Mouse (Mus musculus) kidney, postnatal 0 days (tissue): ENCODE measurements at regions not wholly inside any gene's neighbourhood (a gene's known extent, or its start where the extent isn't known, plus 50 kb on each side); places are given as distances from the start of the nearest gene placed in this dataset.

Experiments
- ATAC-seq: fragments of 200-750 bp; cut with Nextera tagmentation; replicated peaks from 2 replicates; pipeline ENCODE4 v1.8.0; 2017; ENCODE audit warnings: low read depth, moderate number of reproducible peaks, moderate TSS enrichment, moderate library complexity; ENCODE audit not compliant: low FRiP score
- DNase-seq: peaks from one replicate; pipeline ENCODE4 v3.0.0-alpha.2; 2016; ENCODE audit warnings: low spot score
- H3K27ac ChIP-seq: fragments of 300-500 bp; sonication (generic); 2 replicates; pipeline ENCODE4 v1.5.1; 2014; ENCODE audit warnings: mild to moderate bottlenecking
- H3K27me3 ChIP-seq: fragments of 300-500 bp; sonication (generic); 2 replicates; pipeline ENCODE4 v1.6.1; 2014; ENCODE audit warnings: low read length, mixed read lengths; ENCODE audit not compliant: insufficient read depth
- H3K36me3 ChIP-seq: fragments of 300-500 bp; sonication (generic); 2 replicates; pipeline ENCODE4 v1.6.1; 2014; ENCODE audit warnings: low read length, mixed read lengths; ENCODE audit not compliant: insufficient read depth
- H3K4me1 ChIP-seq: fragments of 300-500 bp; sonication (generic); replicated peaks from 2 replicates; pipeline ENCODE4 v1.6.1; 2014; ENCODE audit warnings: antibody characterized with exemption, low read length, mixed read lengths; ENCODE audit not compliant: insufficient read depth
- H3K4me2 ChIP-seq: fragments of 300-500 bp; sonication (generic); 2 replicates; pipeline ENCODE4 v1.6.1; 2014; ENCODE audit warnings: mild to moderate bottlenecking, low read length, moderate library complexity, mixed read lengths
- H3K4me3 ChIP-seq: fragments of 300-500 bp; sonication (generic); replicated peaks from 2 replicates; pipeline ENCODE4 v1.5.1; 2014; ENCODE audit warnings: low read depth, low read length
- H3K9ac ChIP-seq: fragments of 300-500 bp; sonication (generic); 2 replicates; pipeline ENCODE4 v1.6.1; 2014; ENCODE audit warnings: low read depth, low read length
- H3K9me3 ChIP-seq: fragments of 300-500 bp; sonication (generic); replicated peaks from 2 replicates; pipeline ENCODE4 v1.6.1; 2016; ENCODE audit warnings: low read length, inconsistent platforms, mixed read lengths
- CTCF ChIP-seq: IDR thresholded peaks from 2 replicates; pipeline ENCODE4 v1.5.1; 2016; ENCODE audit warnings: antibody characterized with exemption, low read depth, mild to moderate bottlenecking, moderate library complexity
- WGBS: fragments of 180-500 bp; shearing (Covaris S2); extraction: QIAGEN DNeasy Blood & Tissue Kit; methylation state at CpG from one replicate; pipeline ENCODE4 v1.1.7; 2014; 5-methylcytosine and 5-hydroxymethylcytosine counted together

DNA sequence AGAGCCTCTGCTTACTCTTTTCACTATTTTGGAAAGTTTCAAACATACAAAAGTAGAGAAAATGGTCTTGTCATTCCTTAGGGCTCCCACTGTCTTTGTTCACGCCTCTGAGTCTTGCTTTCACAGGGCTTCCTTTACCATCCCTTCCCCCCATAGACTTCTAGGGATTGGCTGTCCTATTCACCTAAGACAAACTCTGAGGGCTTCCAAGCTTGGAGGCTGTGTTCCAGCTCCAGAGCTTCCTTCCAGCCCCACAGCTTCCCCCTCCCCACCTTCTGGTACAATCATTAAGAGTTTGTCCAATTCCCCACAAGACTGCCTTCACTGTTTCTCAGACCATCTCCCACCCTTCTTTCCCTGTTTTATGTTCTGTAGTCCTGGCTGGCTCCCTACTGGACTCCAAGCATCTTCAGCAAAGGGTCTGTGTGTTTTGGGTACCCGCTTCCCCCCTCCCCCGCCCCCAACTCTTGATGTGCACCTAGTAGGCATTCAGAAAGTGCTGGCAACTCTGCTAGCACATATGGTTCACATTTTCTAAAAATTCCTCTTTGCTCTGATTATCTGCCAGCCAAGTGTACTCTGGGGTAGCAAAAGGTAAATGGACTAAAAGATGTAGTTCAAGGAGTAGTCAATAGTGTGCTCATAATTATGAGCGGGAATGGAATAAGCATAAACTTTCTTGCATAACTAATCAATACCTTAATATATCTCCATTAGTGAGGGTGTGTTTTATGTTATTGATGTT is 344.0 kb downstream of the Slc4a3 start:
- Histone ChIP-seq H3K9ac (no peak overlapping the region), H3K36me3 (no peaks in the 10 kb centered on the region), H3K4me3 (no peak overlapping the region), H3K27me3 (no peaks in the 10 kb centered on the region), H3K9me3 (no peaks in the 10 kb centered on the region), H3K4me2 (no peak overlapping the region), H3K4me1 (no peaks in the 10 kb centered on the region), H3K27ac (no peak overlapping the region)
- no peak for TF ChIP-seq CTCF
- ATAC-seq: no peak
- WGBS: 92% methylated on average over 4 of the region's 4 CpGs
- no peak for DNase-seq

DNA sequence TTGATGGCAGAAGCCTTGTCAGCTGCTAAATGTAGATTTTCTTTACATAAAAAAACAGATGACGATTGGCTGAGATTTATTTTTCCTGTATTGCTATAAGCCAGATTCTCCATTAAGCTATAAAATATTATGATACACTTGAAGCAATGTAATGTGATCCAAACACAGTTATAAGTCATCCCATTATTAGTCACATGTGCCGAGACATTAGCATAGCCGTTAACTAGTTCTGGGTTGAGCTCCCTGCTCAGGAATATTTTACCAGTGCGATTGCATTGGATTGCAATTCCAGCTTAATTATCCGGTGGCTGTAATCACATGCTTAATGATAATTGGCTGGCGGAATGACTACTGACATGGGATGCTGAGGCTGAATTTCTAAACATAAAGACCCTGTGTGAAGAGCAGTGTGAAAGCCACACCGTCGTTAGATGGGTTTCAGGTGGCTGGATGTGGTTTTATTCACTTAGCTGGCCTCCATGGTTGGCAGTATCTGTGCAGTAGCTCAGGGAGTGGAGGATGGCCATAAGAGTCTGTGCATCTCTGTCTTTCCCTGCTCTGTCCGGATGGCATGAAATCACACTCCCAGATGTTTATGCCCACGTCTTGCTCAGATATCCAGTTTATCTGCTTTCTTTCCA is 344.7 kb downstream of the Slc4a3 start:
- ATAC-seq (no peak), DNase-seq (no peak)
- no peak for TF ChIP-seq CTCF
- WGBS: 71% methylated on average over 10 of the region's 10 CpGs
- Histone ChIP-seq H3K9me3 (no peaks in the 10 kb centered on the region), H3K4me3 (no peak overlapping the region), H3K9ac (no peak overlapping the region), H3K27me3 (no peaks in the 10 kb centered on the region), H3K36me3 (no peaks in the 10 kb centered on the region), H3K4me2 (no peak overlapping the region), H3K4me1 (no peaks in the 10 kb centered on the region), H3K27ac (no peak overlapping the region)

GRCm38 (mm10) chr1:75895550-75895949 is 349.5 kb downstream of the Slc4a3 start:
- Histone ChIP-seq H3K4me1 (no peaks in the 10 kb centered on the region), H3K9me3 (no peaks in the 10 kb centered on the region), H3K36me3 (no peaks in the 10 kb centered on the region), H3K27me3 (no peaks in the 10 kb centered on the region), H3K4me2 (no peak overlapping the region), H3K4me3 (no peak overlapping the region), H3K27ac (no peak overlapping the region), H3K9ac (no peak overlapping the region)
- DNase-seq (no peak), ATAC-seq (no peak)
- 92% methylated on average over 1 of the region's 1 CpGs for WGBS
- TF ChIP-seq CTCF: no peak

- no peak overlapping the region for H3K9ac ChIP-seq
- H3K9me3 ChIP-seq: no peaks in the 10 kb centered on the region
- peak; percentile 25; the same call in 1 of the 2 replicates for TF ChIP-seq CTCF
- DNase-seq: no peak
- no peaks in the 10 kb centered on the region for H3K36me3 ChIP-seq
- H3K4me3 ChIP-seq: no peak overlapping the region
- WGBS: 38% methylated on average over 1 of the region's 1 CpGs
- no peaks in the 10 kb centered on the region for H3K4me1 ChIP-seq
- H3K27ac ChIP-seq: no peak overlapping the region
- H3K4me2 ChIP-seq: no peak overlapping the region
- H3K27me3 ChIP-seq: no peaks in the 10 kb centered on the region
- no peak for ATAC-seq
These were observed 355.1 kb downstream of the Slc4a3 start for GRCm38 (mm10) chr1:75901146-75901545.

- H3K9ac ChIP-seq: no peak overlapping the region
- 75% methylated on average over 9 of the region's 9 CpGs for WGBS
- no peak for TF ChIP-seq CTCF
These were observed 359.8 kb downstream of the Slc4a3 start for GRCm38 (mm10) chr1:75905699-75906470.

GRCm38 (mm10) chr1:75915311-75915710 is 369.2 kb downstream of the Slc4a3 start:
- 84% methylated on average over 2 of the region's 2 CpGs for WGBS
- no peak for DNase-seq
- ATAC-seq: no peak

More at GRCm38 (mm10) chr1:75905699-75906470, 359.8 kb downstream of the Slc4a3 start:
- Histone ChIP-seq H3K4me1 (no peaks in the 10 kb centered on the region), H3K36me3 (no peaks in the 10 kb centered on the region), H3K27me3 (no peaks in the 10 kb centered on the region), H3K27ac (no peak overlapping the region), H3K4me3 (no peak overlapping the region), H3K9me3 (no peaks in the 10 kb centered on the region), H3K4me2 (no peak overlapping the region)
- ATAC-seq (no peak), DNase-seq (no peak)

More at GRCm38 (mm10) chr1:75915311-75915710, 369.2 kb downstream of the Slc4a3 start:
- Histone ChIP-seq H3K9me3 (no peaks in the 10 kb centered on the region), H3K27ac (no peak overlapping the region), H3K4me1 (no peaks in the 10 kb centered on the region), H3K36me3 (no peaks in the 10 kb centered on the region), H3K27me3 (no peaks in the 10 kb centered on the region), H3K4me3 (no peak overlapping the region), H3K9ac (no peak overlapping the region), H3K4me2 (no peak overlapping the region)
- no peak for TF ChIP-seq CTCF
